Mouse (Mus musculus): ENCODE data around the gene Pbx4. TPM values are rescaled to one million over a fixed set of nuclear protein-coding genes. Genes with fewer than 3 reads are reported as not detected.

Gene Pbx4
- total RNA-seq, 2 experiments from 2014 or later = 0.39 TPM; not detected in 1

- no peak for DNase-seq (ENCODE audit: low spot score)
These were observed 35.5 kb downstream of the Pbx4 start for GRCm38 (mm10) chr8:69867696-69868326.

GRCm38 (mm10) chr8:69870003-69870765, 37.9 kb downstream of the Pbx4 start:
- DNase-seq (ENCODE audit: low spot score) = no peak
- intact Hi-C loops (cut with DNase I) = loop anchor here (10.0 kb wide), 1 partner anchor 245 kb away; the partner anchor contains the start of gene Zfp868

More at GRCm38 (mm10) chr8:69867696-69868326, 35.5 kb downstream of the Pbx4 start:
- intact Hi-C loops (cut with DNase I) = no loop called here

DNA sequence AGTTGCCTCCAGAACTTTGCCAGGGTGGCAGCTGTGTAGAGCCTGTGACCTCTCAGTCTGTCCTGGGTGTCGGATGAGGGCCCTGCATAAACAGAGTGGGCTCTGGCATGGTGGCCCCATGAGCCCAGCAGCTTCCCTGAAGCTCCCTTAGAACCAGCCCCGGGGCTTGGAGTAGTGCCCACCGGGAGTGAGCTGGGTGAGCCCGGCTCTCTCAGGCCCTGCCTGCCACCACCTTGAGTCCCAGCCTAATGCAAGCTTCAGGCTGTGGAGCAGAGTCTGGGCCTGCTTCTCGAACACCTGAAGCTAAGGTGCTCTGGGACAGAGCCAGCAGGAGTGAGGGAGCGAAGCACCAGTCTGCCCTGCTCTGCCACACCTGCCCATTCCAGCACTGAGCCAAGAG, 38.6 kb downstream of the Pbx4 start:
- intact Hi-C loops (cut with DNase I) = loop anchor here (10.0 kb wide), 1 partner anchor 246 kb away; the partner anchor contains the start of gene Zfp868
- no peak for DNase-seq (ENCODE audit: low spot score)

GRCm38 (mm10) chr8:69874155-69874554, 41.9 kb downstream of the Pbx4 start:
- intact Hi-C loops (cut with DNase I) = loop anchor here (1.0 to 10.0 kb wide), 3 partner anchors 42 to 292 kb away; partner anchors contain the start of gene Zfp868
- no peak for DNase-seq (ENCODE audit: low spot score)

GRCm38 (mm10) chr8:69874654-69875053, 42.4 kb downstream of the Pbx4 start:
- DNase-seq (ENCODE audit: low spot score) = no peak
- intact Hi-C loops (cut with DNase I) = loop anchor here (1.0 to 10.0 kb wide), 3 partner anchors 42 to 292 kb away; partner anchors contain the start of gene Zfp868

- intact Hi-C loops (cut with DNase I) = loop anchor here (10.0 kb wide), 1 partner anchor 251 kb away; the partner anchor contains the start of gene Zfp868
- DNase-seq (ENCODE audit: low spot score) = no peak
These were observed 43.8 kb downstream of the Pbx4 start for GRCm38 (mm10) chr8:69876097-69876496.

DNA sequence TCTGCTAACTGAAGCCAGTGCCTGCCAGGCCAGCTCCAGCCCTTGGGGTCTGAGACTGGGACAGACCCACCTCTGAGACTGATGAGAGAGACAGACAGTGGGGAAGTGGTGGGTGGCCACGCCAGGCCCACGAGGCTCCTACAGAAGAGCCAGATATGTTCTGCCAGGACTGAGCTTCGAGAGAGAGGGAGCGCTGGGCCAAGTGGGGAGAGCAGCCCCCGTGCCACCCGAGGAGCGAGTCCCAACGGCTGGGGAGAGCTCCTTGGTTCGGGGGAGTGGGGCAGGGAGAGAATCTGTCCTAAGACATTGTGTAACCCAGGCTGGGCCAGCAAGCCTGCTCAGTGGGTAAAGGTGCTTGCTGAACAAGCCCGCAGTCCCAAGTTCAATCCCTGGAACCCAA, 44.7 kb downstream of the Pbx4 start:
- no peak for DNase-seq (ENCODE audit: low spot score)

GRCm38 (mm10) chr8:69877396-69877795, 45.1 kb downstream of the Pbx4 start:
- intact Hi-C loops (cut with DNase I) = loop anchor here (10.0 kb wide), 1 partner anchor 253 kb away; the partner anchor contains the start of gene Zfp868
- no peak for DNase-seq (ENCODE audit: low spot score)

More for the DNA sequence above, 44.7 kb downstream of the Pbx4 start:
- intact Hi-C loops (cut with DNase I) = loop anchor here (10.0 kb wide), 1 partner anchor 252 kb away; the partner anchor contains the start of gene Zfp868

GRCm38 (mm10) chr8:69877992-69878391, 45.7 kb downstream of the Pbx4 start:
- intact Hi-C loops (cut with DNase I) = loop anchor here (10.0 kb wide), 1 partner anchor 253 kb away; the partner anchor contains the start of gene Zfp868
- no peak for DNase-seq (ENCODE audit: low spot score)

DNA sequence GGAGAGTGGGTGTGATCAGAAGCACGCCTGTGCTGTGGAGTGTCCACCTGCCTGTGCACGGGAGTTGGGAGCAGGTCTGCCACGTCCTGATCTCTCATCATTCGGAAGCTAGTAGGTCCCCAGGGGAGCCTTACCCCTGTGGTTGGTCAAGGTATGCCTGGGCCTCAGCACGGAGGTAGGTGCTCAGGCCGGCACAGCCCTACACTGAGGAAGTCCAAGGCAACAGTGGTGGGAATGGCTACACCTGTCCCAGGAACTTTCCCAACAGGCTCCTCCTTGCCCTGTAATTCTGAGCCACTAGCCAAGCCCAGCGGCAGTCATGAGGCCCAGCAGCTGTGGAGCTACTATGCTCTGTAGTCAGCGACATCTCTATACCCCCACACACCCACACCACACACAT, 47.4 kb downstream of the Pbx4 start:
- intact Hi-C loops (cut with DNase I) = loop anchor here (10.0 kb wide), 1 partner anchor 255 kb away; the partner anchor contains the start of gene Zfp868
- no peak for DNase-seq (ENCODE audit: low spot score)

DNA sequence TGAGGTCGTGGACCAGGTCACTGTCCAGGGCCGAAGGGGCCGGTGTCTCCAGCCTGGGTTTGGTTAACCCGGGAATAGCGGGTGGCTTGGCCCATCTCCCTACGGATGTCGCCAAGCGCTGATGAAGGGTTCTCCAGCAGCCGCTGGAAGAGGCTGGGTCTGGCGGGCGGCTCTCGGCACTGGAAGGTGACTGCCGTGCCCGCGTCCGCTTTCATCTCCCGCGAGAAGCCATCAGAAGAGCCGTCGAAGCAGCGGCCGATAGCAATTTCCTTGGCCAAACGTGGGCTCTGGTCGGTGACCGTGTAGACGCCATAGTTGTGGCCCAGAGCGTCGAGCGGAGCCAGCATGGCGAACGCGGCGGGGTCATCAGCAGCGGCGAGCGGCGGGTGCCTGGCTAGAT, 48.5 kb downstream of the Pbx4 start:
- intact Hi-C loops (cut with DNase I) = no loop called here
- DNase-seq (ENCODE audit: low spot score) = no peak

DNA sequence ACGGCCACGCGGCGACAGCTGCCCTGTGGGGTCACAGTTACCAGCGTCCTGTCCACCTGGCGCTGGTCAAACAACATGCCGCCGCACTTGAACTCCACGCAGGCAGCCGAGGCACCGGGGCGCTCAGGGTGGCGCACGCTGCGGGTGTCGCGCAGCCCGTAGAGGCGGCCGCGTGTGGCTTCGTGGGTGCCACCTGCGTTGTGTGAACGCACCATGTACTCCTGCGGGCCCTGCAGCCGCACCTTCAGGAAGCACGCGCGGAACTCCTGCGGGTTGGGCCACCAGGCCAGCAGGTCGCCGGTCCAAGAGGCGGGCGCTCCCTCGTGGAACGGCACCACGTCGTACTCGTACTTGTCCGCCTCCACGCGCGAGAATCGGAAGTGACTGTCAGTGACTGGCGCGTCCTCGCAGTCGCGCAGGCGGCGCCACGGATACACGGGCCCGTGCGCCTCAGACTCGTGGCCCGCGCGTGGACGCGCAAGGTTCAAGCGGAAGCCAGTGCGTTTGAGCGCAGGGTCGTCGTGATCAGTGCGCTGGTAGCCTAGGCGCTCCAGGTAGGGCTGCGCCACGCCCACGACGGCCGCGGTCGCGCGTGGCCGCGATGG, 49.1 kb downstream of the Pbx4 start:
- no peak for DNase-seq (ENCODE audit: low spot score)
- intact Hi-C loops (cut with DNase I) = no loop called here

- DNase-seq (ENCODE audit: low spot score) = peak; percentile 45
- intact Hi-C loops (cut with DNase I) = no loop called here
These were observed 49.9 kb downstream of the Pbx4 start for GRCm38 (mm10) chr8:69882021-69882756.

DNA sequence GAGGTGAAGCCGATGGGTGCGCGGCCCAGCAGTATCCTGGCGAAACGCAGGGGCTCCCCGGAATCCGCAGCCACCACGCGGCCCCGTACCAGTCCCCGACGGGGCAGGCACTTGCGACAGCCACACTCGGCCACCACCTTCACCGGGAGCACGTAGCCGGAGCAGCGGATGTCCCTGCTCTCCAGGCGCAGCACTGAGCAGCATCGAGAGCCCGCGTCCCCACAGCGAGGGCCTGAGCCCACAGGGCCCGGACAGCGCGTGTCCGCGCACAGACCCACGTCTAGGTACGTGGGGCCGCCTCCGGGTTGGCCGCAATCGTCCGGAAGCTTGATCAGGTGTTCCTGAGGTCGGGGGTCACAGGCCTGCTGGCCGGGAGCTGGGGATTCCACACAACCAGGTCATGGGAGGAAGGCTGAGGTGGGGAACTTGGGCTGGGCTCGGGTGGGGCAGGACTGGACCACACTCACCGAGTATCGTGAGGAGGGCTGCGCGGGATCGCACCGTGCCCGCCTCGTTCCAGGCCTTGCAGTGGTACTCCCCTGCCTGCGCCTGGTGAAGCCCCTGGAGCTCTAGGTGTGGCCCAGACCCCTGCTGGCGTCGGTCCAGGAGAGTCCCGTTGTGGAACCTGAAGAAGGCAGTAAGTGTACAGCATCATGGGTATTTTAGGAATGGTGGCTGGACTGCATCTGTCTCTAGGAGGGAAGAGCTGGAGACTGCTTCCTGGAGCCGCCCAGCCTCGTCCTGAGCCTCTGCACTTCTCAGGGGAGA, 50.7 kb downstream of the Pbx4 start:
- intact Hi-C loops (cut with DNase I) = no loop called here
- no peak for DNase-seq (ENCODE audit: low spot score)

- DNase-seq (ENCODE audit: low spot score) = no peak
- intact Hi-C loops (cut with DNase I) = no loop called here
These were observed 51.9 kb downstream of the Pbx4 start for GRCm38 (mm10) chr8:69884141-69884540.

GRCm38 (mm10) chr8:69887289-69888243, 55.3 kb downstream of the Pbx4 start, which contains the start of gene Cilp2:
Gene Cilp2 (minus strand): TSS chr8:69887687.
- intact Hi-C loops (cut with DNase I) = no loop called here
- DNase-seq (ENCODE audit: low spot score) = no peak

GRCm38 (mm10) chr8:69888244-69888866, 56.1 kb downstream of the Pbx4 start:
- intact Hi-C loops (cut with DNase I) = no loop called here
- DNase-seq (ENCODE audit: low spot score) = no peak
